Mouse (Mus musculus): Measurements from ENCODE around the gene Smpd2.

- TF ChIP-seq POLR2A (IDR thresholded peaks at IDR 0.05; ENCODE audit: insufficient read length, low read depth) (no peak), TCF12 (IDR thresholded peaks at IDR 0.05; ENCODE audit: insufficient read depth, poor library complexity, severe bottlenecking) (no peak), CEBPB (IDR thresholded peaks at IDR 0.05; ENCODE audit: insufficient read depth, poor library complexity, severe bottlenecking) (no peak), MYOG (IDR thresholded peaks at IDR 0.05; ENCODE audit: control insufficient read depth in 1 of 3, insufficient read depth in 1 of 3, insufficient read length in 2 of 3, low read depth in 2 of 3) (no peak), SRF (IDR thresholded peaks at IDR 0.05; ENCODE audit: control insufficient read depth, insufficient read length, low read depth) (no peak), USF1 (IDR thresholded peaks at IDR 0.05; ENCODE audit: low read depth) (no peak), MAX (IDR thresholded peaks at IDR 0.05; ENCODE audit: low read depth) (no peak), TCF3 (IDR thresholded peaks at IDR 0.05; ENCODE audit: insufficient read length, low read depth) (no peak), E2F4 (IDR thresholded peaks at IDR 0.05; ENCODE audit: insufficient read depth) (no peak), REST (IDR thresholded peaks at IDR 0.05; ENCODE audit: insufficient read depth, insufficient read length) (no peak)
These were observed 875 bp downstream of the Smpd2 start for GRCm38 (mm10) chr10:41489294-41489693.
